Mouse (Mus musculus): Measurements from ENCODE around the gene Dus3l. TPM values are rescaled to one million over a fixed set of nuclear protein-coding genes. Genes with fewer than 3 reads are reported as not detected.

Gene Dus3l
- polyA plus RNA-seq, 1 experiment from 2014 or later = 97.6 TPM

- Histone ChIP-seq H3K9me3 (replicated peaks) (no peaks in the 10 kb centered on the region), H3K27me3 (replicated peaks) (no peaks in the 10 kb centered on the region), H3K9ac (replicated peaks) (no peak overlapping the region), H3K36me3 (peaks cover 39% of the 10 kb centered on the region), H3K27ac (replicated peaks) (no peak overlapping the region), H3K4me2 (no peak overlapping the region), H3K4me1 (peaks cover 23% of the 10 kb centered on the region), H3K4me3 (replicated peaks) (no peak overlapping the region)
- WGBS = 94% methylated on average over 29 of the region's 29 CpGs
- ATAC-seq (ENCODE audit: low FRiP score) = no peak
Observed at GRCm38 (mm10) chr17:56767531-56768135, 3.1 kb downstream of the Dus3l start.

- peaks cover 39% of the 10 kb centered on the region for H3K36me3 ChIP-seq
- H3K4me2 ChIP-seq = no peak overlapping the region
- H3K4me1 ChIP-seq = peaks cover 12% of the 10 kb centered on the region
- H3K27me3 ChIP-seq (replicated peaks) = no peaks in the 10 kb centered on the region
- H3K4me3 ChIP-seq (replicated peaks) = no peak overlapping the region
- no peak overlapping the region for H3K27ac ChIP-seq (replicated peaks)
- no peak for ATAC-seq (ENCODE audit: low FRiP score)
- H3K9ac ChIP-seq (replicated peaks) = no peak overlapping the region
- WGBS = 97% methylated on average over 11 of the region's 11 CpGs
- no peaks in the 10 kb centered on the region for H3K9me3 ChIP-seq (replicated peaks)
Observed at GRCm38 (mm10) chr17:56768941-56769340, 4.4 kb downstream of the Dus3l start.

DNA sequence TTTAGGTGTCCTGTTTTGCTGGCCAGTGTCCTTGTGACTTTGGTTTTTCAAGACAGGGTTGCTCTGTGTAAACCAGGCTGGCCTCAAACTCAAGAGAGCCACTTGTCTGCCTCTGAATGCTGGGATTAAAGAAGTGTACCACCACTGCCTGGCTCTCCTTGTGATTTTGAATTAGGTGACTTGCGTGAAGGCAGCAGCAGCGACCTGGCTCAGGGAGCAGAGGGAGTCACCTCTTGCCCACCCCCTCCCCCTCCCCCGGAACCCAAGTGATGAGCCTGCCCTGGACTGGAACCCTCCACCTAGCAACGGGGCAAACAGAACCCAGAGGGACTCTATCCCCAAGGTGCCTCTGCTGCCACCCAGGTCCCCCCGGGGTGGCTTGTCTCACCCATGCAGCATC, 5.4 kb downstream of the Dus3l start, which contains the start of gene Prr22:
Prr22 (plus strand) TSS at position 301 of the 400 bp plus-strand sequence.
- Histone ChIP-seq H3K36me3 (peaks cover 39% of the 10 kb centered on the region), H3K4me3 (replicated peaks) (no peak within 1 kb of the TSS), H3K27ac (replicated peaks) (no peak within 1 kb of the TSS), H3K9ac (replicated peaks) (no peak within 1 kb of the TSS), H3K4me2 (no peak within 1 kb of the TSS), H3K9me3 (replicated peaks) (no peaks in the 10 kb centered on the region), H3K4me1 (peaks cover 7% of the 10 kb centered on the region), H3K27me3 (replicated peaks) (no peaks in the 10 kb centered on the region)
- WGBS = 92% methylated on average over 5 of the region's 5 CpGs
- no peak for ATAC-seq (ENCODE audit: low FRiP score)

DNA sequence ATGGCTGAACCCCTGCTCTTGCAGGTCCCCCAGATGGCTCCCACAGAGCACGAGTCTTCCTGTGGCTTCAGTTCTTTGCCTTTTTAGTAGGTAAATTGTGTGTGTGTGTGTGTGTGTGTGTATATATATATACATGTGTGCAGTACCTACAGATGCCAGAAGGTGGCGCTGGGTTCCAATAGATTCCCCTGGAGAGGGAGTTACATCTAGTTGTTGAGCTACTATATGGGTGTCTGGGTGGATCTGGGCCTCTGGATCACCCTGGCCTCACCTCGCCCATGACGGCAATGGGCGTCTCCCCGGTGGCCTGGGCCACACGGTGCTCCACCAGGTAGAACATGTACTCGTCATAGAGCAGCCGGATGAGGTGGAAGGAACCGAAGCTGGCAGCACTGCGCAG, 13.0 kb downstream of the Dus3l start:
- Histone ChIP-seq H3K9ac (replicated peaks) (no peak overlapping the region), H3K27ac (replicated peaks) (no peak overlapping the region), H3K27me3 (replicated peaks) (no peaks in the 10 kb centered on the region), H3K36me3 (peaks cover 8% of the 10 kb centered on the region; the same call in 1 of the 2 replicates), H3K4me2 (no peak overlapping the region), H3K4me3 (replicated peaks) (no peak overlapping the region), H3K4me1 (no peaks in the 10 kb centered on the region), H3K9me3 (replicated peaks) (no peaks in the 10 kb centered on the region)
- no peak for ATAC-seq (ENCODE audit: low FRiP score)
- WGBS = 94% methylated on average over 11 of the region's 11 CpGs

- no peak for ATAC-seq (ENCODE audit: low FRiP score)
- Histone ChIP-seq H3K27ac (replicated peaks) (no peak overlapping the region), H3K9me3 (replicated peaks) (no peaks in the 10 kb centered on the region), H3K9ac (replicated peaks) (no peak overlapping the region), H3K36me3 (peaks cover 8% of the 10 kb centered on the region; the same call in 1 of the 2 replicates), H3K4me2 (no peak overlapping the region), H3K4me3 (replicated peaks) (no peak overlapping the region), H3K4me1 (no peaks in the 10 kb centered on the region), H3K27me3 (replicated peaks) (no peaks in the 10 kb centered on the region)
- 71% methylated on average over 3 of the region's 3 CpGs for WGBS
Observed at GRCm38 (mm10) chr17:56778779-56779362, 14.3 kb downstream of the Dus3l start.

DNA sequence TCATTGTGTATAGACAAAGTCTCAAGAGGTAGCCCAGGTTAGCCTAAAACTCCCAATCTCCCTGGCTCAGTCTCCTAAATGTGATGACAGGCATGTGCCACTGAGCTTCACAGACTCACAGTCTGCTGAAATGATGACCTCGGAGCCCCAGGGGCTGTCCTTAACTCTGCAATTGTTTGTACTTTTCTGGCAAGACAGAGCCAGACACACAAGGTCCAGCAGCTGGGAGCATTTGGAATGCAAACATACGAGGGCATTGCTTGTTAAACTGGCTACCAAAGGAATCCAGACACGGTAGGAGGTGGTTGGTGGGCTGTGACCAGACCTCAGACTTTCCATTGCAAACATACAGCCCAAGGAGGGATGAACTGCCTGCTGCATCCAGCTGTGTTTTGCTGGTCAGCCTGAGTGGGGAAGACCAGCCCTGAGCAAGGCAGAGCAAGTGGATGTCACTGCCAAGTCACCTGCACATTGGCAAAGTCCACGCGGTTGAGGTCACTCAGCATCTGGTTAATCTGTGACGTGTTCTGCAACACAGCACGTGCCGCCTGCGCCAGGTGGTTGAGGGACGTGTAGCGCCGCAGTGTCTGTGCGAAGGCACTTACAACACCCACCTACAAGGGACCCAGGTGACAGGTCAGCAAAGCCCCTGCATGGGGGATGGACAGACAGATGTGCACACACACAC, 15.9 kb downstream of the Dus3l start:
- 86% methylated on average over 13 of the region's 13 CpGs for WGBS
- Histone ChIP-seq H3K36me3 (peaks cover 8% of the 10 kb centered on the region; the same call in 1 of the 2 replicates), H3K4me1 (no peaks in the 10 kb centered on the region), H3K27ac (replicated peaks) (no peak overlapping the region), H3K27me3 (replicated peaks) (no peaks in the 10 kb centered on the region), H3K4me3 (replicated peaks) (no peak overlapping the region), H3K9me3 (replicated peaks) (no peaks in the 10 kb centered on the region), H3K4me2 (no peak overlapping the region), H3K9ac (replicated peaks) (no peak overlapping the region)
- no peak for ATAC-seq (ENCODE audit: low FRiP score)

- Histone ChIP-seq H3K9me3 (replicated peaks) (no peaks in the 10 kb centered on the region), H3K9ac (replicated peaks) (no peak overlapping the region), H3K4me2 (no peak overlapping the region), H3K4me1 (no peaks in the 10 kb centered on the region), H3K4me3 (replicated peaks) (no peak overlapping the region), H3K27ac (replicated peaks) (no peak overlapping the region), H3K27me3 (replicated peaks) (no peaks in the 10 kb centered on the region), H3K36me3 (no peaks in the 10 kb centered on the region)
- 78% methylated on average over 3 of the region's 3 CpGs for WGBS
- ATAC-seq (ENCODE audit: low FRiP score) = no peak
Observed at GRCm38 (mm10) chr17:56788886-56789285, 24.3 kb downstream of the Dus3l start.

DNA sequence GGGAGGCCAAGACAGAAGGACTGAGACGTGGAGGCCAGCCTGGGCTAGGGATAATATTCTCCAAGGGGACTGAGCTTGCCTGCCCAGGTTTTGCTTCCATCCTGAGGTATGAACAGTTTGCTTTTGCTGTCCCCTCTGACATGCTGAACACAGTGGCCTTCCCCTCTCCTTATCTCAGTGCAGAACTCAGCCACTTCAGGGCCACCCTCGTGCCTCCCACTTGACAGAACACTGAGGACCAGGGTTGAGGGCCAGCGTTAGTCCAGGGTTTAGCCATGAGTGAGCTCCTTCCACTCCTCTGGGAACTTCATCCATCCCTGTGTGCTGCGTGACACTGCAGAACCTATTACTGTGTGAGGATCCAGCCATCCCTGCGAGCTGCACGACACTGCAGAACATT, 24.7 kb downstream of the Dus3l start:
- H3K9ac ChIP-seq (replicated peaks) = no peak overlapping the region
- ATAC-seq (ENCODE audit: low FRiP score) = no peak
- no peak overlapping the region for H3K4me2 ChIP-seq
- H3K4me3 ChIP-seq (replicated peaks) = no peak overlapping the region
- no peaks in the 10 kb centered on the region for H3K36me3 ChIP-seq
- H3K27me3 ChIP-seq (replicated peaks) = no peaks in the 10 kb centered on the region
- no peaks in the 10 kb centered on the region for H3K9me3 ChIP-seq (replicated peaks)
- 93% methylated on average over 6 of the region's 6 CpGs for WGBS
- H3K27ac ChIP-seq (replicated peaks) = no peak overlapping the region
- H3K4me1 ChIP-seq = no peaks in the 10 kb centered on the region

GRCm38 (mm10) chr17:56792588-56792987, 28.0 kb downstream of the Dus3l start:
- no peaks in the 10 kb centered on the region for H3K36me3 ChIP-seq
- no peak overlapping the region for H3K4me2 ChIP-seq
- H3K9ac ChIP-seq (replicated peaks) = no peak overlapping the region
- H3K4me1 ChIP-seq = no peaks in the 10 kb centered on the region
- H3K27me3 ChIP-seq (replicated peaks) = no peaks in the 10 kb centered on the region
- WGBS = 90% methylated on average over 3 of the region's 3 CpGs
- H3K9me3 ChIP-seq (replicated peaks) = no peaks in the 10 kb centered on the region
- ATAC-seq (ENCODE audit: low FRiP score) = no peak
- H3K4me3 ChIP-seq (replicated peaks) = no peak overlapping the region
- H3K27ac ChIP-seq (replicated peaks) = no peak overlapping the region

DNA sequence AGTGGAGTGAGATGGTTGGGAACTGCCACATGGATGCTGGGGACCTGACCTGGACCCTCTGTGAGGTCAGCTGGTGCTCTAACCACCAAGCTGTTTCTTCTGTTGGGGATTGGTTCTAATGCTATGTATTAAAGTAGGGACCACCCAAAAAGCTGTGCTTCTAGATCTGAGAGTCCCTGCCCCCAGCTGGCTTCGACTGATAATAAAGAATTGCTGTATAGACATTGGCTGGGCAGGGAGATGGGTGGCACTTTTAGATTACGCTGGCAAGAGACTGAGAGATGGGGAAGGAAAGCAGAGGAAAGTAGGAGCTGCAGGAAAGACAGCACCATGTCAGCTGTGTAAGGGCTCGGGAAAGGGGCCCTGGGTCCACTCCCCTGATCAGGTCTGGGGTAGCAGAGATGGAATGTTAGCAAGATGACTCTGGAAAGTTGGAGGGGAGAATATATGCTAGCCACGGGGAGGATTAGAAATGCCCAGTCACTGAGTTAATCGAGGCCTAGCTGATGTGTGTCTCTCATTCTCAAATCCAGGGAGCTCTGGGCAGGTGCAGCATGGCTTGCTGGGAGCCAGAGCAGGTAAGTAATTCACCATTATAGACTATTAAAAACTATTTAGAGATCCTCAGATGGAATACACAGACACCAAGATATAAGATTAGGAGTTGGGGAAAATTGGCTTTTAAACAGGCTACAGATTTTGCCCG, 29.2 kb downstream of the Dus3l start:
- no peak overlapping the region for H3K9ac ChIP-seq (replicated peaks)

DNA sequence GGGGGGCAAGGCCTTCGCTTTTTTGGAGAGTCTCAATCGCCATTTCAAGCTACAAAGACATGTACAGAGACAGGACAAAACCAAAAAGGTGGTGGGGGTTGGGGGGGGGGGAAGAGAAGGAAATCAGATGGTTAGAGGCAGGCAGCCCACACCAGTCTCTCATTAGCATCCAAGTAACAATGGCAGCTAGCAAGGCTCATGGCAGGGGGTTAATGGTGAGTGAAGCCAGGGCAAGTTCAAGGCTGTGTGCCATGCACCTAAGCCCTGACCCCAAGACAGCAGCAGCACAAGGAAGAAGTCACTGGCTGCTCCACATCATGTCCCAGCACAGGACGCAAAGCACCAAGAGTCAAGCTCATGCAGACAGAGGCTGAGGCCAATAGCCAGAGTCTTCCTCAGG, 34.7 kb downstream of the Dus3l start:
- no peak for ATAC-seq (ENCODE audit: low FRiP score)
- Histone ChIP-seq H3K36me3 (no peaks in the 10 kb centered on the region), H3K27ac (replicated peaks) (no peak overlapping the region), H3K4me3 (replicated peaks) (no peak overlapping the region), H3K4me2 (no peak overlapping the region), H3K4me1 (peaks cover 3% of the 10 kb centered on the region; the same call in 1 of the 2 replicates), H3K9ac (replicated peaks) (no peak overlapping the region), H3K27me3 (replicated peaks) (no peaks in the 10 kb centered on the region), H3K9me3 (replicated peaks) (no peaks in the 10 kb centered on the region)
- WGBS = 84% methylated on average over 3 of the region's 3 CpGs

More for the DNA sequence above, 29.2 kb downstream of the Dus3l start:
- Histone ChIP-seq H3K36me3 (no peaks in the 10 kb centered on the region), H3K9me3 (replicated peaks) (no peaks in the 10 kb centered on the region), H3K4me1 (no peaks in the 10 kb centered on the region), H3K27me3 (replicated peaks) (no peaks in the 10 kb centered on the region), H3K4me3 (replicated peaks) (no peak overlapping the region), H3K27ac (replicated peaks) (no peak overlapping the region), H3K4me2 (no peak overlapping the region)
- ATAC-seq (ENCODE audit: low FRiP score) = no peak
- 75% methylated on average over 6 of the region's 6 CpGs for WGBS
